In genomic region chr1:187834576-187834975, GRCm38 (mm10) we compare ENCODE assay signal across 17 mouse cellular contexts.
"Had no signal": no experiment of that assay in that cellular context is flagged by ENCODE, and none has a peak within 500 bp of the region (broad histone marks: within the 10 kb centered on the region; RNA-seq: fewer than 3 reads in every experiment).

No protein-coding gene starts in this region.

- ATAC-seq: intestine, embryonic 16.5 days; liver, embryonic 12.5 days had no signal

- H3K4me3 ChIP-seq: kidney, embryonic 15.5 days; limb, embryonic 15.5 days; liver, embryonic 12.5 days; midbrain, embryonic 10.5 days; myocyte; neural tube, embryonic 15.5 days had no signal

- H3K27ac ChIP-seq: kidney, embryonic 15.5 days; limb, embryonic 15.5 days; liver, embryonic 12.5 days; midbrain, embryonic 10.5 days; neural tube, embryonic 15.5 days; stomach, postnatal 0 days had no signal

- DNase-seq: kidney, adult 2 months; kidney, postnatal 14 days; lung, embryonic 14.5 days; lung, postnatal 10 days; lung, postnatal 4 days; midbrain, embryonic 14.5 days; right cerebral cortex, postnatal 25 days; thymus, adult 18-20 months; thymus, postnatal 14 days had no signal
